Mouse (Mus musculus): Measurements from ENCODE around the gene Slc29a3. TPM values are rescaled to one million over a fixed set of nuclear protein-coding genes. Genes with fewer than 3 reads are reported as not detected.

Slc29a3 gene
- polyA plus RNA-seq (2012; rRNA removed): 3.5 and 5.9 TPM in 2 replicates

DNA sequence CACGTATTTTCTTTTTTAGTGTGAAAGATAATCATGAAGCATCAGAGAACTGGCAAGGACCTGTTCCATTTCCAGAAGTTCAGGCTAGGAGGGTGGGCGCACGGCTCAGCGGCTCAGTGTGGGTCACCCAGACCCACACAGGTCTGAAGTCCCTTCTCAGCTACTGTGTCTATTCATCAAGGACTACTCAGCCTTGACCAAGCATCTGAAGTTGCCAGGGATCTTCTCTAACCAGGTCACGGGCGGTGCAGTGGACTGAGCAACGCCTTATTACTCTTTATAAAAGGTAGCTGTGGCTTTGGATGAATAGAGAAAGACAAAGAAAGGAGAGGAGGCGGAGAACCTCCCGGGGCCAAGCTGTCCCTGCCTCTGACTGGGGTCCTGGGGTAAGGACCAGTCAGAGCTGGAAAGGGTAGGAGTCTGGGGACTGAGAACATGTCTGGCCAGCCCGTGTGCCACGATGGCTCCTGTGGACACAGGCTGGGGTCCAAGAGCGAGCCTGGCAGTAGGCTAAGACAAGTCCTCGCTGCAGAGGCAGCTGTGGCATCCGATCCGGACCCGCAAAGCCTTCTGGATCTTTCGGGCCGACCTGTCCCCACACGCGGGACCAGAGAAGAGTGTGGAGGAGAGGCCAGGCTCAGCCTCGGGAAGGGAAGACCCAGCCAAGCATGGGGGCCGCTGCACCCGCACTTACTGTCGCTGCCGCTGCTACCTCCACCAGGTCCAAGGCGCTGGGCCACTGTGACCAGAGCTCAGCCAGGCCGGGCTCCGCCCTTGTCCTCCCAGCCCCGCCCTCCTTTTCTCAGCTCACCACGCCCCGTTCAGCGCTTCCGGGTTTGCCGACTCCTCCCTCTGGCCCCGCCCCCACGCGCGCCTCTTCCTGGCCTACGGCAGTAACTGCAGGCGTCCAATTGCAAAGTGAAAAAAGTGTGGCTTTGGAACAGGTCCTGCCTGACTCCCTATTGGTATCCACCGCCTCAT lies at the start of gene Slc29a3:
Gene Slc29a3, minus strand, starts transcription at position 755 of the 981 bp plus-strand sequence.
- 6% methylated on average over 41 of the region's 41 CpGs for WGBS
- peak; percentile 81 for DNase-seq (ENCODE audit: low read depth, low spot score)

- DNase-seq (ENCODE audit: low read depth, low spot score): no peak
- 63% methylated on average over 12 of the region's 12 CpGs for WGBS
Observed at GRCm38 (mm10) chr10:60801898-60802412, 49.4 kb upstream of the Slc29a3 start.

DNA sequence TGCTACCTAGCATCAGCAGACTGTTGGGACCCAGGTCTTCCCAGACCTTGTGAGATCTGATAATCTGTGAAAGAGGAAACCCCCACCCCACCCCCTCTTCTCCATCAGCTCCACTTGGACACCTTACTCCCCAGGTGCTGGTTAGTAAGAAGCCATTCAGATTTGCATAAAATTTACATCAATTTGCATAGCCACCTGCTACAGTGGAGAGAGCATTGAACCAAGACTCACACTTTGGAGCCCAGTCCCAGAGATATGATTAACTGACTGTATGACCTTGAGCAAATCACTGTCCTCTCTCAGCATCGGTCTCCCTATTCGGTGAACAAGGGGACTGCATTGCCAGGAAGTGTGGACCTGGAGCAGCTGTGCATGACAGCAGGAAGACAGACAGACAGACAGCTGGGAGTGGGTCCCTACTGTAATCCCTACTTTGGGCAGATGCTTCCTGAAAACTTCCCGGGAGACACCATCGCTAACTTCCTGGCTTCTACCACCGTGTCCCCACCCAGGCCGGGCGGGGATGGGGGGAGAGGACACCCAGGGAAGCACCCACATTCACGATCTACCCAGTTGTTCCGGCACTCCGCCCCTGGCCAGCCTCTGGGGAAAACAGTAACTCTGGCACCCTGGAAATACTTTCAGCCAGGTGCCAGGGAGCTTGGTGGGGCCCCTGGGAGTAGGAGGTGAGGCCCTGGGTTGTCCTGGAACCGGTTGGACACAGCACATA lies 48.7 kb upstream of the Slc29a3 start:
- no peak for DNase-seq (ENCODE audit: low read depth, low spot score)
- WGBS: 24% methylated on average over 11 of the region's 11 CpGs

- 28% methylated on average over 19 of the region's 19 CpGs for WGBS
- DNase-seq (ENCODE audit: low read depth, low spot score): no peak
Observed at GRCm38 (mm10) chr10:60800295-60801167, 47.9 kb upstream of the Slc29a3 start.

DNA sequence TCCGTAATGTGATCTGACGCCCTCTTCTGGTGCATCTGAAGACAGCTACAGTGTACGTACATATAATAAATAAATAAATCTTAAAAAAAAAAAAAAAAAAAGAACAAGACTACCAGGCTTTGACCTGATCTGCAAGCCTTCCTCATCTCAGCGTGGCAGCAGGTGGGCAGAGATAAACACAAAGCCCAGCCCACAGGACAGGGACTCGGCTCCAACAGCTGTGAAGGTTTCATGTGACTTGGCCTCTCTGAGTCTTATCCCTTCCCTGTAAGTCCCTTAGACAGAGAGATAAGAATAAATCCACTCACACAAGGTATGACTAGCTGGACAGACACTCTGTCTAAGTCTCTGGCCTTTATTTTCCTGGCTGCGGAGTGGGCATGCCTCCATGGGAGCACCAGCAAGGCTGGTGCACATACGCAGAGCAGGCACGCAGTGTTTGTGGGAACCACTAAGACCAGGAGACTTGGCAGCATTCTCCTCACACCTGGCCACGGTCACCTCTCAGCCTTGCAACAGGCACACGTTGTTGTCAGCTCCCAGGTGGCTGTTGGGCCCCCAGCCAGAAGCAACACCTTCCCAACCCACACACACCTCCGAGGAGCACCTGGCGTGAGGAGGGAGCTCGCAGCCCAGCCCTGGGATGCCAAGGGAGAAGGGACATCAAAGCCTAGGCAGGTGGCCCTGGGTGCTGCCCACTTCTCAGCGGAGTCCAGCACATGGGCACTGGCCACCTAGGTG lies 45.3 kb upstream of the Slc29a3 start:
- WGBS: 34% methylated on average over 14 of the region's 14 CpGs
- no peak for DNase-seq (ENCODE audit: low read depth, low spot score)

DNA sequence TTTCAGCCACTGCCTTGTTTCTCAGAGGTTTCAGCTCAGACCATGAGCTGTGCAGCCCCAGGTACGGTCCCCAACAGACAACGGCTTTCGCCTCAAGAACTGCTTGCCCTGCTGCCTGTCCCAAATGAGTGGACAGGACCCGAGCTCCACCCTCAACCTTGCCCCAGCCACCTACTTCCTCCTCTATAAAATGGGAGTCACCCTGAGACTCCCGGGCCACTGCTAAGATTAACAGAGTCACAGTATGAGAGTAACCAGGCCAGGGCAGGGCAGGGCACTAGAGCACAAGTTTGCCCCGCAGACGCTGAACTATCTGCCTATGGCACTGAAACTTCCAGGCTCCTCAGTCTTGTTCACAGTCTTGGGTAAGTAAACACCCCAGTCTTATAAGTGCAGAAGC lies 43.9 kb upstream of the Slc29a3 start:
- WGBS: 31% methylated on average over 7 of the region's 7 CpGs
- no peak for DNase-seq (ENCODE audit: low read depth, low spot score)

DNA sequence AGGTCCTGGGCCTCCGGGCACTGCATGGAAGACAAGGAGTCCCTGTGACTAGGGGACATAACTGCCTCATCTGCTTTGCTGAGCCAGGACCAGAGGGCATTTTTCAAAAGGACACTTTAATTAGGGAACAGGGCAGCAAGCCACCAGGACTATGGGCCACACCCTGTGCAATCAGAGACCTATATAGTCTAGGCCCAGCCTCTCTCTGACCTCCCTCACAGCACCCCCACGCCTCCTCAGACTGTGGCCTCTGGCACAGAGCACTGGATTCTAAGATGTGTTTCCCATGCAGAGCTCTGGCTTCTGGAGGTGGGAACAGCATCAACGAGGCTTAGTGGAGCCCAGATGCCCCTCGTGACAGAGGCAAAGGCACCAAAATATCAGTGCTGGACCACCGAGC lies 43.4 kb upstream of the Slc29a3 start:
- no peak for DNase-seq (ENCODE audit: low read depth, low spot score)
- WGBS: 38% methylated on average over 5 of the region's 5 CpGs

GRCm38 (mm10) chr10:60794792-60795191 lies 42.2 kb upstream of the Slc29a3 start:
- DNase-seq (ENCODE audit: low read depth, low spot score): no peak
- WGBS: 26% methylated on average over 8 of the region's 8 CpGs

- WGBS: 31% methylated on average over 11 of the region's 11 CpGs
- no peak for DNase-seq (ENCODE audit: low read depth, low spot score)
Observed at GRCm38 (mm10) chr10:60794374-60794773, 41.8 kb upstream of the Slc29a3 start.

- no peak for DNase-seq (ENCODE audit: low read depth, low spot score)
- 15% methylated on average over 11 of the region's 11 CpGs for WGBS
Observed at GRCm38 (mm10) chr10:60792841-60793240, 40.2 kb upstream of the Slc29a3 start.

- no peak for DNase-seq (ENCODE audit: low read depth, low spot score)
- 26% methylated on average over 10 of the region's 10 CpGs for WGBS
Observed at GRCm38 (mm10) chr10:60792365-60792764, 39.8 kb upstream of the Slc29a3 start.

DNA sequence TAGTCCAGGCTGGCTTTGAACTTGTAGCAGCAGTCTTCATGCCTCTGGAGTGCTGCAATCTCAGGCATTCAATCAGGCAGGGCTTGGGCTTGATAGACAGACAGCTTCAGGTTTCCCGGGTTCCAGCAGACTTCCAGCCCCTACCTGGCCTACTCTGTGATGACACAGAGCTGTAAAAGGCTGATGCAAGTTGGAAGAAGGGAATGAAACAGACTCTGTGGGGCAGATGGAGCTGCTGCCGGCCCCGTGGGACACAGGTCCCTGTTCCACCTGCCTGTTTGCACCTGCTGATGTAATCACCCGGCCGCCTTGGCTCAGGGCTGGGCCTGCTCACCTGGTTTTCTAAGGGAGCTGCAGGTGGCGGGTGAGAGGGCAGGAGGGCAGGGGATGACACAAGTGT lies 38.3 kb upstream of the Slc29a3 start:
- 44% methylated on average over 6 of the region's 6 CpGs for WGBS
- no peak for DNase-seq (ENCODE audit: low read depth, low spot score)

GRCm38 (mm10) chr10:60787303-60788074 lies 34.9 kb upstream of the Slc29a3 start:
- no peak for DNase-seq (ENCODE audit: low read depth, low spot score)
- 83% methylated on average over 16 of the region's 16 CpGs for WGBS

DNA sequence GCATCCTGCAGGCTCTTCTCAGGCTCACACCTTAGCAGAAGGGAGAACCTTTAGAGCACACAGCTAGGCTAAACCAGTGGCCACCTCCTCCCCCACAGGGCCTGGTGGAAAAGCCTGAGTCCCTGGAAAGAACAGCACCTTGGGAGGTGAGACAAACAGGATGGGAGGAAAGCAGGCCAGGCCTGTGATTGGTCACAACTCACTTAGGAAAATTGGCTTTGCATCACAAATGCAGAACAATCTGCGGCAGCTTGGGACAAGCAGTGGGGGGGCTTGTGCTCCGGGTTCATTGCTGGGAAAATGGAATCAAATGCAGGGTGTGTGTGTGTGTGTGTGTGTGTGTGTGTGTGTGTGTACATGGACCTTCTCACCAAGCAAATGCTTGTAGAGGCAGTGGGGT lies 31.0 kb upstream of the Slc29a3 start:
- 74% methylated on average over 2 of the region's 2 CpGs for WGBS
- DNase-seq (ENCODE audit: low read depth, low spot score): no peak

- DNase-seq (ENCODE audit: low read depth, low spot score): no peak
- 9% methylated on average over 9 of the region's 9 CpGs for WGBS
Observed at GRCm38 (mm10) chr10:60779628-60780027, 27.0 kb upstream of the Slc29a3 start.

GRCm38 (mm10) chr10:60778542-60778941 lies 25.9 kb upstream of the Slc29a3 start:
- no peak for DNase-seq (ENCODE audit: low read depth, low spot score)

DNA sequence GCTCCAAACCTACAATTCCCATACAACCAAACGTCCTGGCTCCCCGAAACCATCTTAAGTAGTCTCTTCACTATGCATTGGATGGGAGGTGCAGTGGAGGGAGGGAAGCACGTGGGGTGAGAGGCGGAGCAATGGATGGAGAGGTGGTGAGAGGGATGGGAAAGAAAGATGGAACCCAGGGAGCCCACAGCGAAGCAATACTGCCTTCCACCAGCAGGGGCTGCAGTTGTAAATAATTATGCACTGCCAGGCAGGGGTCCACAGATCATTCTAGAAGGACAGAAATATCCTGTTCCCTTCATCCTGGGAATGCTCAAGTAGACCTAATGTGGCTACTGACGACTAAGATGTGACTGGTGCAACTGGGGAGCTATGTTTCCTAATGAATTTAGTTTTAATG lies 22.9 kb upstream of the Slc29a3 start:
- WGBS: 78% methylated on average over 6 of the region's 6 CpGs
- no peak for DNase-seq (ENCODE audit: low read depth, low spot score)

More at GRCm38 (mm10) chr10:60778542-60778941, 25.9 kb upstream of the Slc29a3 start:
- WGBS: 60% methylated on average over 12 of the region's 12 CpGs

GRCm38 (mm10) chr10:60774616-60775015 lies 22.0 kb upstream of the Slc29a3 start:
- WGBS: 97% methylated on average over 13 of the region's 13 CpGs
- no peak for DNase-seq (ENCODE audit: low read depth, low spot score)
